Mouse (Mus musculus) CD8-positive naive resting alpha-beta T cell, adult 2 months (primary cell): ENCODE data around the gene Gm6993.

Experiments
- DNase-seq, 2 experiments: peaks; one replicate each; pipeline ENCODE4 v3.0.0; 2022; ENCODE audit warnings: low read depth in 2 of 2, low spot score in 2 of 2

Gm6993 gene

GRCm38 (mm10) chr12:31240470-31240869, at the start of gene Gm6993:
TSS of gene Gm6993 (plus strand) at chr12:31240770.
- no peak for DNase-seq

GRCm38 (mm10) chr12:31191329-31191954, 49.1 kb upstream of the Gm6993 start:
- no peak for DNase-seq

GRCm38 (mm10) chr12:31202509-31202908, 38.1 kb upstream of the Gm6993 start:
- DNase-seq: no peak

- no peak for DNase-seq
Observed at GRCm38 (mm10) chr12:31203746-31204455, 36.7 kb upstream of the Gm6993 start.

- no peak for DNase-seq
Observed at GRCm38 (mm10) chr12:31204898-31205297, 35.7 kb upstream of the Gm6993 start.

- no peak for DNase-seq
Observed at GRCm38 (mm10) chr12:31205983-31206633, 34.5 kb upstream of the Gm6993 start.

- DNase-seq: no peak
Observed at GRCm38 (mm10) chr12:31208766-31209165, 31.8 kb upstream of the Gm6993 start.

GRCm38 (mm10) chr12:31209377-31209805, 31.2 kb upstream of the Gm6993 start:
- no peak for DNase-seq

GRCm38 (mm10) chr12:31213556-31213955, 27.0 kb upstream of the Gm6993 start:
- no peak for DNase-seq

GRCm38 (mm10) chr12:31215003-31215402, 25.6 kb upstream of the Gm6993 start:
- no peak for DNase-seq

GRCm38 (mm10) chr12:31217232-31217631, 23.3 kb upstream of the Gm6993 start:
- DNase-seq: no peak

GRCm38 (mm10) chr12:31218774-31219173, 21.8 kb upstream of the Gm6993 start:
- DNase-seq: no peak

- no peak for DNase-seq
Observed at GRCm38 (mm10) chr12:31221522-31221921, 19.0 kb upstream of the Gm6993 start.

GRCm38 (mm10) chr12:31222282-31222681, 18.3 kb upstream of the Gm6993 start:
- DNase-seq: no peak

GRCm38 (mm10) chr12:31222741-31223140, 17.8 kb upstream of the Gm6993 start:
- DNase-seq: no peak

- no peak for DNase-seq
Observed at GRCm38 (mm10) chr12:31225451-31225850, 15.1 kb upstream of the Gm6993 start.

GRCm38 (mm10) chr12:31227167-31227566, 13.4 kb upstream of the Gm6993 start:
- DNase-seq: no peak

GRCm38 (mm10) chr12:31228878-31229277, 11.7 kb upstream of the Gm6993 start:
- DNase-seq: no peak

GRCm38 (mm10) chr12:31232635-31233034, 7.9 kb upstream of the Gm6993 start:
- no peak for DNase-seq

GRCm38 (mm10) chr12:31235018-31235417, 5.6 kb upstream of the Gm6993 start:
- no peak for DNase-seq

GRCm38 (mm10) chr12:31236861-31237595, 3.5 kb upstream of the Gm6993 start:
- no peak for DNase-seq
